Comparison of ENCODE assay signal across 8 mouse cellular contexts in the genomic region with DNA sequence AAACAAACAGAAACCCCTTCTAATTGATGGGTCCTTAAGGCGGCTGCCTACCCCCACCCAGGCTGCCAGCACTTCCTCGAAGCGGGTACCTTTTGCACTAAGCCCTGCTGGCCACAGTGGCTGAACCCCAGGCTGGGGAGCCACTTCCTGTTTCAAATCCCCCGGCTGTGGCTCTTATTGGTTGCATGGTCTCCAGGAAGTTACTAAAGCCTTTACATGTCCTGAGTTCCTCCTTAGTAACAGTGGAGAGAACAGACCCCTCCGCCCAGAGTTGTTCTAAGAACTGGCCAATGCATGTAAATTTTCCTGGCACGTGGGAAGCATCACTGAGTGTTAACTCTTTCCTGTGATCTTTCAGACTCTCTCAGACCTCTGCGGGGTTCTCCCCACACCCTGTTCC. TPM values are rescaled to one million over a fixed set of nuclear protein-coding genes. Genes with fewer than 3 reads are reported as not detected.
DNase-seq lines count a peak whose midpoint lies in the region; ATAC-seq and TF ChIP-seq lines count a peak whose summit lies in the region.
"Had no signal": no experiment of that assay in that cellular context is flagged by ENCODE, and none has a peak within 500 bp of the region (broad histone marks: within the 10 kb centered on the region; RNA-seq: fewer than 3 reads in every experiment).

No protein-coding gene starts in this region.

- peak overlapping the region; percentile 46 for H3K9ac ChIP-seq in liver, postnatal 0 days (replicated peaks)

- H3K36me3 ChIP-seq in liver, postnatal 0 days (replicated peaks; ENCODE audit: insufficient read depth, low read length) = peaks cover 71% of the 10 kb centered on the region

- peak overlapping the region; percentile 76 for H3K27ac ChIP-seq in liver, postnatal 0 days (ENCODE audit: low read depth)
- H3K27ac ChIP-seq in olfactory bulb, adult 2 months (ENCODE audit: insufficient read depth, low read depth, low read length) = no peak overlapping the region

- peak; percentile 92 for DNase-seq in ES-CJ7 (ENCODE audit: low read depth, low spot score)
- DNase-seq in brain, adult 2 months (ENCODE audit: low read depth, low spot score) = peak; percentile 67
- DNase-seq in heart, postnatal 4 days = peak; percentile 38
- peak; percentile 74 for DNase-seq in liver, postnatal 0 days
- DNase-seq in cerebellum, postnatal 25 days = no peak
- DNase-seq in ovary, adult 18-20 months (ENCODE audit: low spot score) = no peak

- 31% methylated on average over 7 of the region's 7 CpGs for WGBS in liver, postnatal 0 days (ENCODE audit: insufficient replicate concordance)
- WGBS in olfactory bulb, adult 2 months = 11% methylated on average over 7 of the region's 7 CpGs

- no peaks in the 10 kb centered on the region for H3K27me3 ChIP-seq in liver, postnatal 0 days (ENCODE audit: insufficient read depth, low read length)

- peak; percentile 18 for ATAC-seq in liver, postnatal 0 days

- no peak for TF ChIP-seq CTCF in liver, postnatal 0 days (IDR thresholded peaks at IDR 0.05; ENCODE audit: low read depth)
- TF ChIP-seq CTCF in olfactory bulb, adult 2 months (IDR thresholded peaks at IDR 0.05; ENCODE audit: insufficient read depth, low read depth, low read length) = no peak

- TF ChIP-seq POLR2A in olfactory bulb, adult 2 months (IDR thresholded peaks at IDR 0.05; ENCODE audit: insufficient read depth, low read depth, low read length) = no peak

- H3K4me1 ChIP-seq in liver, postnatal 0 days (ENCODE audit: insufficient read depth) = peaks cover 39% of the 10 kb centered on the region
- peaks cover 49% of the 10 kb centered on the region for H3K4me1 ChIP-seq in olfactory bulb, adult 2 months (ENCODE audit: control insufficient read depth, insufficient read depth, low read length)

- peak overlapping the region; percentile 83 for H3K4me2 ChIP-seq in liver, postnatal 0 days (ENCODE audit: low read depth, low read length)

- peak overlapping the region; percentile 55 for H3K4me3 ChIP-seq in liver, postnatal 0 days (ENCODE audit: low read depth, low read length)
- peak overlapping the region; percentile 48 for H3K4me3 ChIP-seq in olfactory bulb, adult 2 months (ENCODE audit: insufficient read depth, low read depth, low read length)

- no peak for TF ChIP-seq EP300 in liver, postnatal 0 days (IDR thresholded peaks at IDR 0.05; ENCODE audit: low read depth)

- H3K9me3 ChIP-seq in liver, postnatal 0 days (ENCODE audit: low read length) = no peaks in the 10 kb centered on the region

RNA-seq across cellular contexts. Expression of gene Setd1b, which starts 9.1 kb away (rescaled TPM):
- 10 to 100 TPM; 22.2 to 23.0 TPM for total RNA-seq in heart, postnatal 4 days (2021)
- 3.6 and 4.3 TPM in 2 replicates for polyA plus RNA-seq in liver, postnatal 0 days (2015; fragmentation: Nextera tagmentation; extraction: Ambion mirVana)
- polyA plus RNA-seq in olfactory bulb, adult 2 months (2012; ENCODE audit: insufficient read depth, insufficient read length, low replicate concordance, missing spikeins) = not detected in 2 replicates

RNA-seq across cellular contexts. Expression of gene Psmd9, which starts 18.1 kb away (rescaled TPM):
- 10 to 100 TPM; 22.8 to 24.8 TPM for total RNA-seq in heart, postnatal 4 days (2021)
- 116 and 120 TPM in 2 replicates for polyA plus RNA-seq in liver, postnatal 0 days (2015; fragmentation: Nextera tagmentation; extraction: Ambion mirVana)
- polyA plus RNA-seq in olfactory bulb, adult 2 months (2012; ENCODE audit: insufficient read depth, insufficient read length, low replicate concordance, missing spikeins) = not detected in 2 replicates

RNA-seq across cellular contexts. Expression of gene Rhof, which starts 18.6 kb away (rescaled TPM):
- under 1 TPM; 0.36 to 0.71 TPM for total RNA-seq in heart, postnatal 4 days (2021)
- polyA plus RNA-seq in liver, postnatal 0 days (2015; fragmentation: Nextera tagmentation; extraction: Ambion mirVana) = 2.1 and 2.4 TPM in 2 replicates
- not detected in 2 replicates for polyA plus RNA-seq in olfactory bulb, adult 2 months (2012; ENCODE audit: insufficient read depth, insufficient read length, low replicate concordance, missing spikeins)

RNA-seq across cellular contexts. Expression of gene Hpd, which starts 31.4 kb away (rescaled TPM):
- total RNA-seq in heart, postnatal 4 days (2021) = not detected
- 638 and 713 TPM in 2 replicates for polyA plus RNA-seq in liver, postnatal 0 days (2015; fragmentation: Nextera tagmentation; extraction: Ambion mirVana)
- polyA plus RNA-seq in olfactory bulb, adult 2 months (2012; ENCODE audit: insufficient read depth, insufficient read length, low replicate concordance, missing spikeins) = not detected in 2 replicates
- total RNA-seq: left cerebral cortex, postnatal 25 days had no signal

Comparison
In these comparisons a context has a peak if more than half of its experiments do, and no peak if none do; other contexts are left out.
1. DNase-seq: peak in ES-CJ7 (single experiment), brain, adult 2 months (single experiment), heart, postnatal 4 days (single experiment) and liver, postnatal 0 days (single experiment); none in cerebellum, postnatal 25 days (0 of 2) and ovary, adult 18-20 months (single experiment).